Mouse (Mus musculus): ENCODE data around the gene S100a16. TPM values are rescaled to one million over a fixed set of nuclear protein-coding genes. Genes with fewer than 3 reads are reported as not detected.
A peak's percentile ranks its signal among the peaks of the same experiment; 100 is the strongest.

The S100a16 gene
- 36.6 and 42.1 TPM in 2 replicates for polyA plus RNA-seq (2014; fragmentation: Nextera tagmentation; extraction: Ambion mirVana)

DNA sequence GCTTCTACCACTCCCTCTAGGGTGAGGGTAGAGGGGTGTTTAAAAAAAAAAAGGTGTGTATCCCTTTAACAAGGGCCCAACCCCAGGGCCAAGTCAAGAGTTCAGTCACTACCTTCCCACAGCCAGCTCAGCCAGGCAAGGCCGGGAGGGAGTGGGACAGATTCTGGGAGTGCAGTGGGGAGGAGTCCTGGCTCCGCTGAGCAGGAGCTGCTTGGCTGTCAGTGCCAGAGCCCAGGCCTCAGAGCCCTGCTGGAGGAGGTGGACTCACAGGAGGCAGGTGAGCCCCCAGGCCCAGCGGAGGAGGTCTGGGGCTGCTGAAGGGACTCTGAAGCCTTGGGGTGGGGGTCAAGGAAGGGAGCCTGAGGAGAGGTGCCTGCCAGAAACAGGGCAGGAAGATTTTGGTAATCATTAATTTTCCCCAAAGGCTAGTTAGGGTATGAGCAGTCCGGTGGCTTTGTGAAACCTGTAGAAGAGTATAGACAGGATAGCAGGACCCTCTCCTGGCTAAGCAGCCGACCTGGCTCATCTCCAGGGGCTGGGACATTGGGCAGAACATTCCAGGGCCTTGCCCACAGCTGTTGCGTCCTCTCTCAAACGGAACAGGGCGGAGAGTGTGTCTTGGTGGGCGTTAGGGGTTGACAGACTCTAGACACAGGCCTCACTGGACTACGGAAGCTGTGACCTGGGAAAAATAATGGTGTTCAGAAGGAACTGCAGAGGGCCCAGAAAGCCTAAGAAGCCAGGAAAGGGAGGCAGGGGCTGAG lies at the start of gene S100a16:
Gene S100a16, plus strand, starts transcription at position 114 of the 764 bp plus-strand sequence.
- Histone ChIP-seq H3K9me3 (ENCODE audit: control insufficient read depth, low read length) (no peaks in the 10 kb centered on the region), H3K4me1 (ENCODE audit: control insufficient read depth, insufficient read depth, low read length) (no peaks in the 10 kb centered on the region), H3K9ac (ENCODE audit: low read length) (no peak within 1 kb of the TSS), H3K36me3 (ENCODE audit: control insufficient read depth, insufficient read depth, low read length) (no peaks in the 10 kb centered on the region), H3K4me2 (ENCODE audit: low read depth, severe bottlenecking) (no peak within 1 kb of the TSS), H3K27me3 (ENCODE audit: control insufficient read depth, insufficient read depth, low read length) (no peaks in the 10 kb centered on the region), H3K27ac (replicated peaks; ENCODE audit: low read depth, low read length) (no peak within 1 kb of the TSS), H3K4me3 (ENCODE audit: low read depth, low read length) (no peak within 1 kb of the TSS)
- DNase-seq (ENCODE audit: low spot score) (no peak), ATAC-seq (ENCODE audit: insufficient number of reproducible peaks, low FRiP score, low TSS enrichment, low read depth) (no peak)
- 36% methylated on average over 10 of the region's 10 CpGs for WGBS

DNA sequence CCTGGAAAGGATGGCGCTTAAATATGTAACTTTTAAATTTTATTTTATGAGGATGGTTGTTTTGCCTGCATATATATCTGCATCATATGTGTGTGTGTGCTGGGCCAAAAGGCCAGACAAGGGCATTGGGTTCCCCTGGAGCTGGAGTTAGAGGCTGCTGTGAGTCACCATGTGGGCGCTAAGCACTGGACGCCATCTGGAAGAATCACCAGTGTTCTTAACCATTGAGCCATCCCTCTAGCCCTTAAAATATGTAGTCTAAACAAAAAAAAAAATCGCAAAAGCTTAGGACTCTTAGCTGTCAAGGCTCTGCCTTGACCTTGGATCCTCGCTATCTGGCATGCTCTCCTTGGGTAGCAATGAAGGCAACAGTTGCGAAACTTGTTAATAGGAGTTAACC lies 48.5 kb upstream of the S100a16 start:
- no peak for ATAC-seq (ENCODE audit: insufficient number of reproducible peaks, low FRiP score, low TSS enrichment, low read depth)
- WGBS: 88% methylated on average over 6 of the region's 6 CpGs
- H3K9me3 ChIP-seq (ENCODE audit: control insufficient read depth, low read length): no peaks in the 10 kb centered on the region
- peaks cover 20% of the 10 kb centered on the region for H3K36me3 ChIP-seq (ENCODE audit: control insufficient read depth, insufficient read depth, low read length)
- no peak overlapping the region for H3K27ac ChIP-seq (replicated peaks; ENCODE audit: low read depth, low read length)
- no peak overlapping the region for H3K9ac ChIP-seq (ENCODE audit: low read length)
- no peak overlapping the region for H3K4me2 ChIP-seq (ENCODE audit: low read depth, severe bottlenecking)
- no peak for DNase-seq (ENCODE audit: low spot score)
- no peak overlapping the region for H3K4me3 ChIP-seq (ENCODE audit: low read depth, low read length)
- H3K4me1 ChIP-seq (ENCODE audit: control insufficient read depth, insufficient read depth, low read length): no peaks in the 10 kb centered on the region
- no peaks in the 10 kb centered on the region for H3K27me3 ChIP-seq (ENCODE audit: control insufficient read depth, insufficient read depth, low read length)

DNA sequence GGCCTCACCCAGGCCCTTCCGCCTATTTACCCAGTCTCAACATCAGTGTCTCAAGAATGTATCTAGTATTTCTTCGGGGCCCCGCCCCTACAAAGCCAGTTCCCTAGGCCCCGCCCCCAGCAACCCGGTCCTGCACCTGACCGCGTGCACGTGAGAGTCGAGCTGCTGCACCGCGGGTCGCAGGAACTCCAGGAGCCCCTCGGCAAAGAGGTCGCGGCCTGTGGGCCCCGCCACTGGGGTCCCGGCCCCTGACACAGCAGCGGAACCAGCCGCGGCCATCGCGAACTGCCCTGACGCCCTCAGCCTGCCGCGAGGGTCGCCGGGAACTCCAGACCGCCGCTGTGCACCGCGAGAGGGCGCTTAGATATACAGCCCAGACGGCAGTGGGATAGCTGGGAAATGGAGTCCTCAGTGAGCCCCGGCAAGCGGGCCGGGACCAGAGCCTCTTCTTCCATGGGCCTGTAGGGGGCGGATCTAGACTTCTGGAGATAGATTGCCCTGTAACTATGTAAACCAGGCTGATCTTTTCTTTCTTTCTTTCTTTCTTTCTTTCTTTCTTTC lies 46.3 kb upstream of the S100a16 start, which contains the start of gene Snapin:
Gene Snapin, minus strand, starts transcription at position 338 of the 561 bp plus-strand sequence.
- under 1% methylated on average over 37 of the region's 37 CpGs for WGBS
- H3K27ac ChIP-seq (replicated peaks; ENCODE audit: low read depth, low read length): no peak within 1 kb of the TSS
- peaks cover 10% of the 10 kb centered on the region for H3K36me3 ChIP-seq (ENCODE audit: control insufficient read depth, insufficient read depth, low read length)

DNA sequence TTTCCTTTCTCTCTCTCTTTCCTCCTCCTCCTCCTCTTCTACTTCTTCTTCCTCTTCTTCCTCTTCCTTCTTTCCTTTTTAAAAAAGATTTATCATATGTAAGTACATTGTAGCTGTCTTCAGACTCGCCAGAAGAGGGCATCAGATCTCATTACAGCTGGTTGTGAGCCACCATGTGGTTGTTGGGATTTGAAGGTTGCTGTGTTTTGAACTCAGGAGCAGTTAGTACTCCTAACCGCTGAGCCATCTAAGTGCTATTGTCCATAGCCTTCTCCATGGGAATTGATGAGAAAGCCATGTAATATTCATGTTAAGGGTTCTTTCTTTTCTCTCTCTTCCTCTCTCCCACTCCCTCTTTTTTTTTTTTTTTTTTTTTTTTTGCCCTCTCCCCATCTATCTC lies 45.7 kb upstream of the S100a16 start:
- Histone ChIP-seq H3K27me3 (ENCODE audit: control insufficient read depth, insufficient read depth, low read length) (no peaks in the 10 kb centered on the region), H3K9me3 (ENCODE audit: control insufficient read depth, low read length) (no peaks in the 10 kb centered on the region), H3K4me1 (ENCODE audit: control insufficient read depth, insufficient read depth, low read length) (no peaks in the 10 kb centered on the region), H3K4me2 (ENCODE audit: low read depth, severe bottlenecking) (no peak overlapping the region), H3K36me3 (ENCODE audit: control insufficient read depth, insufficient read depth, low read length) (peaks cover 6% of the 10 kb centered on the region), H3K4me3 (ENCODE audit: low read depth, low read length) (no peak overlapping the region), H3K27ac (replicated peaks; ENCODE audit: low read depth, low read length) (no peak overlapping the region), H3K9ac (ENCODE audit: low read length) (no peak overlapping the region)
- ATAC-seq (ENCODE audit: insufficient number of reproducible peaks, low FRiP score, low TSS enrichment, low read depth): no peak
- DNase-seq (ENCODE audit: low spot score): no peak
- whole genome bisulfite sequencing: 38% methylated on average over 2 of the region's 2 CpGs

More for the DNA sequence above, 46.3 kb upstream of the S100a16 start, which contains the start of gene Snapin:
- no peaks in the 10 kb centered on the region for H3K4me1 ChIP-seq (ENCODE audit: control insufficient read depth, insufficient read depth, low read length)
- peak within 1 kb of the TSS; percentile 43 for H3K4me2 ChIP-seq (ENCODE audit: low read depth, severe bottlenecking)
- H3K9ac ChIP-seq (ENCODE audit: low read length): peak within 1 kb of the TSS; percentile 75
- ATAC-seq (ENCODE audit: insufficient number of reproducible peaks, low FRiP score, low TSS enrichment, low read depth) (peak; percentile 96), DNase-seq (ENCODE audit: low spot score) (peak; percentile 98)
- no peaks in the 10 kb centered on the region for H3K27me3 ChIP-seq (ENCODE audit: control insufficient read depth, insufficient read depth, low read length)
- peak within 1 kb of the TSS; percentile 69 for H3K4me3 ChIP-seq (ENCODE audit: low read depth, low read length)
- no peaks in the 10 kb centered on the region for H3K9me3 ChIP-seq (ENCODE audit: control insufficient read depth, low read length)

DNA sequence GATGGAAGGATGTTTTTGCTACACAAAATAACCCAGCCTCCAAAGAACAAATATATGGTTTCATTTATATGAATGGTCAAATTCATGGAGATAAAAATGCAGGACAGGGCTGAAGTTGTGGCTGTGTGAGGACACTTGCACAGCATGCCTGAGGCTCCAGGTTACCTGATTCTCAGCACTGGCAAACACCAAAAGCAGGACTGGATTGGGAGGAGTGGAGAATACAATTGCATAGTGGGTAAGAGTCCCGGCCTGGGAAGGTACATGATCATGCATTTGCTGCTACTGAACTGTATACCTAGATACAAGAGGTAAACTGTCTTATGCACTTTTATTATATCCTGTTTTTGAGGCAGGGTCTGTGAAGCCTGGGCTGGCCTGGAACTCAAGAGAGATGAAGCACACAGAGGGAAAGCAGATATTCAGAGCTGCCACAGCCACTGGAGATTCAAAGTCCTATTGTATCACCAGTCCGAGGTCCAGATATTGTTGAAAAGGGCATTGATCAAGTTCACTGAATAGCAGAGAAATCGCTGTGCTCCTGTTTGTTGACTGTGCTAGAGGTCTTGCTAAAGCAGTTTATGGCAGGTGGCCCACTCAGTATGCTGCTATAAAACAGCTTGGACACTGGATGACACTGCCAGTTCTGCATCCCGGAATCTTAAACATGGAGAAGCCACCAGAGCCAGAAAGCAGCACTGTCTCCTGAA lies 43.1 kb upstream of the S100a16 start:
- ATAC-seq (ENCODE audit: insufficient number of reproducible peaks, low FRiP score, low TSS enrichment, low read depth) (no peak), DNase-seq (ENCODE audit: low spot score) (no peak)
- Histone ChIP-seq H3K4me1 (ENCODE audit: control insufficient read depth, insufficient read depth, low read length) (no peaks in the 10 kb centered on the region), H3K4me2 (ENCODE audit: low read depth, severe bottlenecking) (no peak overlapping the region), H3K9ac (ENCODE audit: low read length) (no peak overlapping the region), H3K4me3 (ENCODE audit: low read depth, low read length) (no peak overlapping the region), H3K27me3 (ENCODE audit: control insufficient read depth, insufficient read depth, low read length) (no peaks in the 10 kb centered on the region), H3K27ac (replicated peaks; ENCODE audit: low read depth, low read length) (no peak overlapping the region), H3K36me3 (ENCODE audit: control insufficient read depth, insufficient read depth, low read length) (peaks cover 18% of the 10 kb centered on the region), H3K9me3 (ENCODE audit: control insufficient read depth, low read length) (no peaks in the 10 kb centered on the region)
- 69% methylated on average over 4 of the region's 4 CpGs for WGBS

DNA sequence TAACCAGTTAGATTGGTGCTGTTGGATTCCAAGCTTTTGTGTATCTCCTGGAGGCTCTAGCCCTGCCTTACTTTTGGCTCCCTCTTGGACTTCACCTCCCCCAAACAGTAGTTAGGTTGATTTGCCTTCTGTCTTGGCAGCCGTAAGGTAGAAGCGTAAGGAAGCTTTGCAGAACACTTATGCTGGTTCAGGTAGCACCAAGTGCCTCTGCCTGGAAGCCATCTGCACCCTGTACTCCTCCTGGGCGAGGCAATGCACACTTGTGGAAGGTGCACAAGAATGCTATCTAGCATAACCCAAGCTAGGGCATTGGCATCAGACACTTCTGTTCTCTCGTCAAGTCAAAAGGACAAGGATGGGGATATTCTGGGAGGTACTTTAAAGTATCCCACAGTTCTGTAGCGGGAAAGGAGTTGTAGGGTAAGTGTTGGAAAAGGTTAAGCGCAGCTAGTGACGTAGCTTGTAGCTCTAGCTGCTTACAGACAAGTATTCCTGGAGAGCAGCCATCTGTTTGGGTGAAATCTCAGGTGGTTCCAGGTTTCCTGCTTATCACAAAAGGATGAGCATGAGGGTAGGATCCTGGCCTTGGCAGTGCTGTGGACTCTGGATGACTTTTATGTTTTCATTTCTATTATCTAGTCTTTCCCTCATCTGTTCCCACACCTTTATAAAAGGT lies 41.1 kb upstream of the S100a16 start:
- Histone ChIP-seq H3K27ac (replicated peaks; ENCODE audit: low read depth, low read length) (no peak overlapping the region), H3K9ac (ENCODE audit: low read length) (no peak overlapping the region), H3K4me3 (ENCODE audit: low read depth, low read length) (no peak overlapping the region), H3K4me2 (ENCODE audit: low read depth, severe bottlenecking) (no peak overlapping the region), H3K9me3 (ENCODE audit: control insufficient read depth, low read length) (no peaks in the 10 kb centered on the region), H3K36me3 (ENCODE audit: control insufficient read depth, insufficient read depth, low read length) (peaks cover 22% of the 10 kb centered on the region), H3K27me3 (ENCODE audit: control insufficient read depth, insufficient read depth, low read length) (no peaks in the 10 kb centered on the region), H3K4me1 (ENCODE audit: control insufficient read depth, insufficient read depth, low read length) (no peaks in the 10 kb centered on the region)
- ATAC-seq (ENCODE audit: insufficient number of reproducible peaks, low FRiP score, low TSS enrichment, low read depth) (no peak), DNase-seq (ENCODE audit: low spot score) (no peak)
- WGBS: 91% methylated on average over 7 of the region's 7 CpGs

DNA sequence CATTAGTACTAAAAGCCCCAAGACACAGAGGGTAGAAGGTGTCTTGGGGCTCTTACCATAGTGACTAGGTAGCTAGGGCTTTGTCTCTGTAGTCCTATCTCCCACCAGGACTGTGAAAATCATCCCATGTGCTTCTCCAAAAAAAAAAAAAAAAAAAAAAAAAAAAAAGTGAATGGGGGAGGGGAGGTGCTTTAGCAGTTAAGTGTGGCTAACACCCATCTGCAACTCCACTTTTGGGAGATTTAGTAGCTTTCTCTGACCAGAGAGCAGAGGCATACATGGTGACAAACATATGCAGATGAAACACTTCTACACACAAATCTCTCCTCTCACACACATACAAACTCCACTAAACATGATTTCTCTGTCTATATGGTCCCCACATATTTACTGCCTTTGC lies 39.5 kb upstream of the S100a16 start:
- no peak overlapping the region for H3K4me3 ChIP-seq (ENCODE audit: low read depth, low read length)
- H3K4me1 ChIP-seq (ENCODE audit: control insufficient read depth, insufficient read depth, low read length): no peaks in the 10 kb centered on the region
- DNase-seq (ENCODE audit: low spot score): no peak
- ATAC-seq (ENCODE audit: insufficient number of reproducible peaks, low FRiP score, low TSS enrichment, low read depth): no peak
- H3K36me3 ChIP-seq (ENCODE audit: control insufficient read depth, insufficient read depth, low read length): peaks cover 32% of the 10 kb centered on the region
- no peak overlapping the region for H3K27ac ChIP-seq (replicated peaks; ENCODE audit: low read depth, low read length)
- no peak overlapping the region for H3K9ac ChIP-seq (ENCODE audit: low read length)
- no peaks in the 10 kb centered on the region for H3K9me3 ChIP-seq (ENCODE audit: control insufficient read depth, low read length)
- no peaks in the 10 kb centered on the region for H3K27me3 ChIP-seq (ENCODE audit: control insufficient read depth, insufficient read depth, low read length)
- H3K4me2 ChIP-seq (ENCODE audit: low read depth, severe bottlenecking): no peak overlapping the region

DNA sequence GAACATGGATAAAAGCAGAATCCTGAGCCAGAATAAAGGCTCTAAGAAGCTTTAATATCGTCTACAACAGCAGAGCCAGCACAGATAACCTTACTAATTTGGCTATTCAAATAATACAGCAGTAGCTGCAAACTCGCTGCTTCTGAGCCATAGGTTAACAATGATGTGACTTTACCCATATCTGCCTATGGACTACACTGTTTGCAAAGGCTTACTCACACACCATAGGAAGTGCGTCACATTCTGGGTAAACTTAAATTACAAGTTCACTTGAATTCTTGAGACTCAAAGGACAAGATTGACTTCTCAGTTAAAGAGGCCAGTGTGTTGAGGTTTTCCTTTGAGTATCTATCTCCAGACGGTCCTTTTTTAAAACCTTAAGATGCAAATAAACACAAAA lies 33.6 kb upstream of the S100a16 start:
- H3K4me3 ChIP-seq (ENCODE audit: low read depth, low read length): no peak overlapping the region
- H3K4me2 ChIP-seq (ENCODE audit: low read depth, severe bottlenecking): no peak overlapping the region
- WGBS: 93% methylated on average over 4 of the region's 4 CpGs
- H3K27me3 ChIP-seq (ENCODE audit: control insufficient read depth, insufficient read depth, low read length): no peaks in the 10 kb centered on the region
- no peak overlapping the region for H3K27ac ChIP-seq (replicated peaks; ENCODE audit: low read depth, low read length)
- H3K36me3 ChIP-seq (ENCODE audit: control insufficient read depth, insufficient read depth, low read length): peaks cover 39% of the 10 kb centered on the region
- H3K9me3 ChIP-seq (ENCODE audit: control insufficient read depth, low read length): no peaks in the 10 kb centered on the region
- DNase-seq (ENCODE audit: low spot score): no peak
- no peak overlapping the region for H3K9ac ChIP-seq (ENCODE audit: low read length)
- 0 out of 2 replicates have a peak, but pooled peaks cover 6% of the 10 kb centered on the region for H3K4me1 ChIP-seq (ENCODE audit: control insufficient read depth, insufficient read depth, low read length)
- no peak for ATAC-seq (ENCODE audit: insufficient number of reproducible peaks, low FRiP score, low TSS enrichment, low read depth)

All from limb, embryonic 11.5 days (tissue).